Mouse (Mus musculus): ENCODE measurements around the gene Myrfl.

DNA sequence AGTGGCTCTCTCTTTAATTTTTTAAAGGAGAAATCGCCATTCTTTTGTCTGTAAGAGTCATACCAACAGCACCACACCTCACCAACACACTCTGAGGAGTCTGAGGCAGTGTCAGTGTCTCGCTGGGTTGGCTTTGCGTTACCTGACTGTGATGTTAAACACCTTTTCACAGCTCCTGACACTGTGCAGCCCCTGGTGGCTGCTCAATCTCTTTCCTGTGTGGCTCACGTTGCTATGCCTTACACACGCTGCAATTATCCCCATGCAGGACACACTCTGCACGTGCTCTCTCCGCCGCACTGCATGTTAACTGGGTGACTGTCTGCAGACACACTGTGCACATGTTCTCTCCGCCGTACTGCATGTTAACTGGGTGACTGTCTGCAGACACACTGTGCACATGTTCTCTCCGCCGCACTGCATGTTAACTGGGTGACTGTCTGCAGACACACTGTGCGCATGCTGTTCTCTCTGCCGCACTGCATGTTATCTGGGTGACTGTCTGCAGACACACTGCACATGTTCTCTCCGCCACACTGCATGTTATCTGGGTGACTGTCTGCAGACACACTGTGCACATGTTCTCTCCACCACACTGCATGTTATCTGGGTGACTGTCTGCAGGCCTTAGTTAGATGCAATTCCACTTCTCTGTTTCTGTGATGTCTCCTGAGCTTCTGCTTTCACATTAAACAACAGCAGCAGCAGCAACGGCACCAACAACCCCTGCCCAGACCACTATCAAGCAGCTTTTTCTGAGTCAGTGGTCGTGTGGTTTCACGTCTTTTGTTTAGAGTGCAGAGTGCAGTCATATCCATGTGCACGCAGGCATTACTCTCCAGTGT lies 27.2 kb upstream of the Myrfl start:
- no peak for TF ChIP-seq CTCF (IDR thresholded peaks at IDR 0.05; ENCODE audit: control insufficient read depth, insufficient read depth, insufficient read length)
- no peak for TF ChIP-seq MAX (IDR thresholded peaks at IDR 0.05)

Data from C2C12 (cell line).